Mouse (Mus musculus) right cerebral cortex, postnatal 14 days (tissue): ENCODE measurements at regions not wholly inside any gene's neighbourhood (a gene's known extent, or its start where the extent isn't known, plus 50 kb on each side); places are given as distances from the start of the nearest gene placed in this dataset.

Experiments
- DNase-seq: peaks from one replicate; pipeline ENCODE4 v3.0.0; 2022

DNA sequence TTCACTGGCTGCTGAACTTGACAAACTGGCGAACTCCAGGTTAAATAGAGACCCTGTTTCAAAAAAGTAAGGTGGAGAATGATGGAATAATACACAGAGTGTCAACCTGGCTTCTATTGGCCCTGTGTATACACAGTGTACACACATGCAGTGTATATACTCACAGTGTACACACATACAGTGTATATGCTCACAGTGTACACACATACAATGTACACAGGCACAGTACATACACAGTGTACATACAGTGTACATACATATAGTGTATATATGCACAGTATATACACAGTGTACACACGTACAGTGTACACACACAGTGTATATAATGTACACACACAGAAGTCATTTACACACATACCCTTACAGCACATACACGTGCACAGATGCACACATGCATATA is 52.4 kb upstream of the Aldh1b1 start:
- DNase-seq: no peak

DNA sequence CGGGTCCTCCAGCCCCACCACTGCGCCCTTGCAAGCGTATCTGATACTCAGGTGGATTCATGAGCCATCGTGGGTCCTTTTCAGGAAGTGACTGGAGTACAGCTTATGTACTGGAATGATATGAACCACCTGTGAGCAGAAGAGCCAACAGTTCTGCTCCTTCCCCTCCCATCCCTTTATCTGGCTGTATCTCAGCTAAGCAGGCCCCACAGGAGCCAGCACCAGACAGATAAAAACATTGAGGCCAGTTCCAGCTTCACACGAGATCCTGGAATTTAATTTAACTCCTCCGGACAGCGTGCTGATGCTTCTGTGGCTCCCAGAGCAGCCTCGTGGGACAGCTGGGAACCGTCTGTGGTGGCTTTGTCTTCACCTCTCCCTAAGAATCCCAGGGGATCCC is 53.1 kb upstream of the Aldh1b1 start:
- no peak for DNase-seq

DNA sequence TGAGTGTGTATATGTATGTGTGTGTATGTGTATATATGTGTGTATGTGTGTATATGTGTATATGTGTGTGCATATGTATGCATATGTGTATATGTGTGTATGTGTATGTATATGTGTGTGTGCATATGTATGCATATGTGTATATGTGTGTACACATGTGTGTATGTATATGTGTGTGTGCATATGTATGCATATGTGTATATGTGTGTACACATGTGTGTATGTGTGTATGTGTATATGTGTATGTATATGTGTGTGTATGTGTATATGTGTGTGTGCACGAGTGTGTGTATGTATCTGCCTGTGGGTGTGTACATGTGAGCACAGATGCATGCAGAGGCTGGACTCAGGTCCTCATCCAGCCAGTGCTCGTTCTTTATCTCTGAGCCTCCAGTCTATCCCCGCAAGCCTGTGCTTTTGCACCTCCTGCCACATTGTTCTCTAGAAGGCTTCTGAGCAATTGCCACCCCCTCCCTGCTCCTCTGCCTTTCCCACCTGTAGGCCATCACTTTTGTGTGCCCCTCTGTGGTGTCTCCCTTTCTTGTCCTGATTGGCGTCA is 53.9 kb upstream of the Aldh1b1 start:
- no peak for DNase-seq

DNA sequence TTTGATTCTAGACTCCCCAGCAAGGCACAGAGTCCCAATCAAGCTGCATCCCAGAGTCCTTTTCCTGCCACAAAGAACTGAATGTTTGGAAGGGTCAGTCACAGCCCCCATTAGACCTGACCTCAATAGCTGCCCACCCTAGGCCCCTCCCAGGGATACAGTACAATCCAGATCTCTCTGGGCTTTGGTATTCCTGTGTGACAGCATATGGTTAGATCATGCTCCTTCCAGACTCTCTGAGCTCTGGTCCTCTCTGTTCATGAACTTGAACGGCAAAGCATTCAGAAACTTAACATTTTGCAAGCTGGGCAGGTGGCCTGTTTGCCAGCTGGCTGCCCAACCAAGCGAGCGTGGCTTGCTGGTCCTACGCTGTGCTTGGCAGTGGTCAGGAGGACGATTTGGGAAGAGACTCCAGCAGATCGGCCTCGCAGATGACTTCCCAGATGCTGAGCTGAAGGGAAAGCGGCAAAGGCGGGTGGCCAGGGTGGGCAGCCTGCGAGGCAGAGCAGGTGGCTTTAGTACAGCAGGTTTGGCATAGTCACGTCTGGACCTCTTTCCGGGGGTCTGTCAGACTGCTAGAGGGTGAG is 58.0 kb upstream of the Aldh1b1 start:
- no peak for DNase-seq

DNA sequence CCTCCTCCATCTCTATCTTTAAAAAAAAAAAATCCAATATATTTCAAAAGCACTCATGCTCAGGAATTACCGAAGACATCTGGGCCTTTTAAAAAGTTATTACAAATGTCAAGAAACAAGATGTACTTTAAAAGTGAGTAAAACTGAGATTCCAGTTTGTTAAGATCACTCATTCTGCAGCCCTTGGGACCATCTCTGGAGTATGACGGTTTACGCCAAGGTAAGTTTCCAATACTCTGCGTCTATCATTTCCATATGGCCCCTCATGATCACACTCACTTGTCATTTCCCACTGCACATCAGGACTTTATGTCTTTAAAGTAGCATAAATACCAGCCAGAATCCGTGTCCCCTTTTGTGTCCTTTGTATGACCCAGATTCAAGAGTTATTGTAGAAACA is 58.5 kb upstream of the Aldh1b1 start:
- DNase-seq: no peak

DNA sequence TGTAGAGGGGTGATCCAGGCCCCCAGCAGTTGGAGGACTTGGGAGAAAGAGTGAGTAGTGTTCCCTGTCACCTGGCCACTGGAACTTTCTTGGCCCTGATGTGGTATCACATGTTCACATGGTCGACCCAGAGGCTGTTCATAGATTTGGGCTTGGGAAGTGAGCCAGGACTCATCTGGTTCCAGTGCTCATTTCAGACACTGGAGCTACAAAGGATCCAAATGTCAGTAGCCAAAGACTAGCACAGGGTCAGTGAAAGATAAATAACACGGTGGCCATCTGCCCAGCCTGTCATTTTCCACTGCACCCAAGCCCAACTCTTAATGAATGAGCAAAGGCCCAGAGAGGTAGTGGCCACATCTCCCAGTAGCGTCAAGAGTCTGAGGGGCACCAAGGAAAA is 59.1 kb upstream of the Aldh1b1 start:
- DNase-seq: no peak

DNA sequence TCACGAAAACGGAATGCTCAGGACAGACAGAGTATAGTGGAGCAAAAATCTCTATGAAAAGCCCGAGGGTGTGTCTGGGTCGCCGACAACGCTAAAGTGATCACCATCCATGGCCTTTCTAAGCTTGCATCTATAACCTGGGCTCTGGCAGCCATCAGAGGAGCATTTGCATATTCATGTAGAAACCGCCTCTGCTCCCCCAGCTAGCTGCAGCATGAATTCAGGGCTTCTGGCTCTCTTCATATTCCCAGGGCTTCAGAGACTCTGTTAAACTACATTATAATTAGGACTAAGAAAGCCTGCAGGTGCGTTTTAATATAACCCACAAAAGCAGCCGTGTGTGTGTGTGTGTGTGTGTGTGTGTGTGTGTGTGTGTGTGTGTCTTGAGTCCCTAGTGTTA is 59.7 kb upstream of the Aldh1b1 start:
- DNase-seq: no peak

DNA sequence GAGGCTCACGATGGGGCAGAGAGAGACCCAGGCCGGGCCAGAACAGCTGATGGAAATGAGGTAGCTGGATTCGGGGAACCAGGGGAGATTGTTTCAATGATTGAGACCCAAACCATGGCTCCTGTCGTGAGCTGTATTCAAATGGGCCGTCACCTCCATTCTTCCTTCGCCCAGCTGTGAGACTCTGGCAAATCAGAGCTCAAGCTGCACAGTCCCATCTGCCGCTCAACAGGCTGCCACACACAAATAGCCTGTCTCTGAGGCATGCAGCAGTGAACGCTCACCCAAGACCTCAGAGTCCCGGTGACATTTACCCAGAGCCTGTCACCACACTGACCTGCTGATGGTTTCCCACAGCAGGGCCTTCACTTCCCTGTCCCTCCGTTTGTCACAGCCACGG is 60.1 kb upstream of the Aldh1b1 start:
- DNase-seq: no peak

DNA sequence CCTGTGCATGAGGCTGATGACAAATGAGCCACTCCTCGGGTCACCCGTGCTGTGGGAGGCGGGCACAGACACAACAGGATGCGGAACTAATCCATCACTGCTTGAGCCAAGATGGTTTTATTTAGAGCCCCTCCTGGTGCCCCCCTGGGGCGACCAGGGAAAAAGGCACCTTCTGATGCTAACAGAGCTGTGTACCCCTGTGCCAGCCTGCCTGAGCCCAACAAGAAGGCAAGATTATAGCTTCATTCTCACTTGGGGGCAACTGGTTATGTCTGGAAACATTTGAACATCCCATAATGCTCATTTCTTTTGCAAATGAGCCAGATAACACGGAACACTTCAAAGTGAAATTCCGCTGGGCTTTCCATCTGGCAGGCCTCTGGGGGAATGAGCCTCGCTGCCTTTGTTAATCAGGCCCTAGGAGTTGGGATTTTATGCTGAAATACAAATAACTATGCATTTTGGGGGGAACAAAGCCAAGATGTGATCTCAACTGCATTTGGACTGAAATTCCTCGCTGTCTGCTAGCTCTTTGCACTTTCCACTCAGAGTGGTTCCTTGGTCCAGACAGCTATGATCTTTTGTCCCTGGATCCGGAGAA is 62.5 kb upstream of the Aldh1b1 start:
- no peak for DNase-seq

DNA sequence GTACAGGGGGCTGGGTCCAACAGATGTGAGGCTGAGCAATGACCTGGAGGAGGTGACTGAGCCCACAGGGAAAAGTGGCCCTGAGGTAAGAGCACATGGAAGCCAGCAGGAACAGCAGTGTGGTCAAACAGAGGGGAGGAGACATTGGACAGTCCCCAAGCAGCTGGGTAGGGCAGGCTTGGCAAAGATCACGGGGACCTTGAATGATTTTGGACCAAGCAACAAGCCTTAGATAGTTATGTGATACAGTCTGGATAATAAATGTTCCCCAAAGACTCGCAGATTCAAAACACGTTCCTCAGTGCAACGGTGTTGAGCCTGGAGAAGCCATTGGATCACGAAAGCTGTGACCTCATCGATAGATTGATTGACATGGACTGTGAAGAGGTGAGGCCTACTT is 64.8 kb upstream of the Aldh1b1 start:
- no peak for DNase-seq

DNA sequence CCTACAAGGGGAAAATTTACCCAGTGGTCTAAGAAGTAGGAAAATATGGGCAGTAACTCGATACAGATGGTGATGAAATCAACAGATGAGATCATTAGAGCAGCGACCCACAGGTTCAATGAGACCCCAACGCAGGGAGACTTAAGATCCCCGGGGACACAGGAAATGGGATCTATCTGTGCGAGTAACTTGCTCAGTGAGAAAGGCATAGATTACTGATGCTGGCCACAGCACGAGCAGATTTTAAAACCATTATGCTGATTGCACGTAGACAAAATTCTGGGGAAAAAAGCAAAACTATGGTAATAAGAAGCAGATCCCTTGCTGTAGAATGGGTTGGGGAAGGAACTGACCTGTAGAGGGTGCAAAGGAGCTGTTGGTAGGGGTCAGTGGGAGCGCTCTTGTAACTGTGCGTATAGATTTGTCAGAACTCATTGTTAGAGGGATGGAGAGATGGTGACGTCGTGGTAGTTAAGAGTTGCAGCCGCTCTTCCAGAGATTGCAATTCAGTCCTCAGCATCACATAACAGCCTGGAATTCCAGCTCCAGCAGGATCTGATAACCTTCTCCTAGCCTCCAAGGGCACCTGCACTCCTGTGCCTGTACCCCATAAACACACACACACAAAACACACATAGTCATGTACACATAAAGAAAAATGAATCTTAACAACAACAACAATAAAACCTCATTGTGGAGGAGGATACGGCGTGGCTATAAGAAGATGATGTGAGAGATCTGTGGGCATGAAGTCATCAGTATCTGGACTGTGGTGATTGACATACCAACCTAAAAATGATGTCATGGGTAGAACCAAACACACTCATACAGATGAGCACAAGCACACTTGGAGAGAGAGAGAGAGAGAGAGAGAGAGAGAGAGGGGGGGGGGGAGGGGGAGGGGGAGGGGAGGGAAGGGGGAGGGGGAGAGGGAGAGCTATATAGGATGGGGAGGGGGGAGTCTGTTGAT is 67.7 kb upstream of the Aldh1b1 start:
- DNase-seq: no peak

DNA sequence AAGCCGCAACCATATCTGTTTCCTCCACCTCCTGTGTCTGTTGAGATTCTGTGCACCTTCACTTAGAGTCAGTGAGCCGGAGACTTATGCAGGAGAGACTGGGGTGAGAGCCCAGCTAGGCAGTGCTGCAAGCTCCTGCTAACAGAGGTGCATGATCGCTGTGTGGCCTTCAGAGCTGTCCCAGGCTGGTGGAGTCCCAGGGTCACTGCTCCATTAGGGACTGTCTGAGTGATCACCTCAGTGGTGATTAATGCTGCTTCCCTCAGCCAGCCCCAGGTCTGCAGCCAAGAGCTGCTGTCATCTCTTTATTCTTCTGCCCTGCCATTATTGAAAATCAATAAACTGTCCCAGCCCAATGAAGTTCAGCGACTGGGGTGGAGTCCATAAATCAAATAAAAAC is 69.0 kb upstream of the Aldh1b1 start:
- no peak for DNase-seq

DNA sequence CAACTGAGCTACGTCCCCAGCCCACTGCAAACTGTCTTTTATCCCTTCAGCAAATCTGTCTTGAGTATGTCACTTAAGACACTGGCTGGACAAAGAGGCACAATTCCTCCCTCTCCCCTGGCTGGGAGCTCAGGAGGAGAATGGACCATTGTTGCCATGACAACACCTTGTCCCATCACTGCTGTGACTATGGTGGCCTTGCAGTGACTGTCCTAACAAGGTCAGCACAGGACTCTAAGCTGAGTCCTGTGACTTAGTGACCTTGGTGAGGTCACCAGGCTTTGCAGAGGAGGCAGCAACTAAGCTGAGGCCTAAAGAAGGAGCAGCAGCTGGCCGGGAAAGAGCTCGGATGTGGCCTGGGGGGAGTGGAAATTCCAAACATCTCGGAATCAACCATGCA is 70.0 kb upstream of the Aldh1b1 start:
- DNase-seq: no peak

DNA sequence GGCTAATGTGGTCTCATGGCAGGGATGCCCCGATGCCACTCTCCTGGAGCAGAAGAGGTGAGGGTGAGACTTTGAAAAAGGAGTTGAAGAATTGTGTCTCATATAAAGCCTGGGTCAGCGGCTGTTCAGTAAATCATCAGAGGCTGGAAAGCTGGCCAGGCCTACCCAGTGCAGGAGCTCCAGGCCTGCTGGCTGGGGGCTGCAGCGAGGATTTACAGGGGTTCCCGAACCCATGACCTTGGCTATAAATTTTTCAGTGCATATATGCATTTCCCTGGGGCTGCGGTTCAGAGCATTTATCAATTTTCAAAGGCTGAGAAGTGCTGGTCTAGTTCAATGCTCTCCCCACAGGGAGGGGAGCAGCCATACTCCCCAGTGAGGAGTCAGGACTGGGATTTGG is 70.9 kb upstream of the Aldh1b1 start:
- no peak for DNase-seq

DNA sequence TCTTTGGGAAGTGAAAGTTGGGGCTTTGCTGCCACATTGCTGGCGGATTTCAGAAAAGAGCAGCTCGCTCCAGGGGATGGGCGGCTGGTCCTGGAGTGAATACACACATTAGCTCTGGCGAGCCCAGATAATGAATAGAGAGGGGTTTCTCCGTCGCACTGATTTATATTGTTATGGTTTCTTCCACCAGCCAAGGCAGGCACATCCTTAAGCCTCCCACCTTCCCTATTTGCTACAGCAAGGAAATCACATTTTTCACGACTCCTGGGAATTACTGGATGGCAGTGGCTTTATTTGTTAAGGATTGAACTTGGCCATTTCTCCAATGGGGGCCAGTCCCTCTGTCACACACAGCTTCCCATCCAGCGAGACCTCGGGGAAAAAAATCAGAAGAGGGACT is 71.3 kb upstream of the Aldh1b1 start:
- DNase-seq: no peak

DNA sequence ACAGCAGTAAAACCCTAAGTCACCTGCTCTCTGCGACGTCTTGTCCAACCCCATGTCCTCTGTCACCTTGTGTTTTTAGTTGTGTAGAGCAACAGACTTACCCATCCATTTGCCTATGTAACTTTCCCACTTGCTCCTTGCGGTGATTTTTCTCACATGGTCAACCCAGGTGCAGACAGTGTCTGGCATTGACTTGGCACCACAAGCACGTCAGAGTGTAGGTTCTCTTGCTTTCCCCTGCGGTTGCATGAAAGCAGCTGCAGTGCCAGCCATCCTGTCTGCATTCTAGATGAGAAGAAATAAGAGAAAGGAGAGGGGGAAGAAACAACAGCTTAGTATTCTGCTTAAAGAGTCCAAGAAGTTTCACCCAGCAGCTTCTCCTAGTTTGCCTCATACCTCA is 72.0 kb upstream of the Aldh1b1 start:
- DNase-seq: no peak

DNA sequence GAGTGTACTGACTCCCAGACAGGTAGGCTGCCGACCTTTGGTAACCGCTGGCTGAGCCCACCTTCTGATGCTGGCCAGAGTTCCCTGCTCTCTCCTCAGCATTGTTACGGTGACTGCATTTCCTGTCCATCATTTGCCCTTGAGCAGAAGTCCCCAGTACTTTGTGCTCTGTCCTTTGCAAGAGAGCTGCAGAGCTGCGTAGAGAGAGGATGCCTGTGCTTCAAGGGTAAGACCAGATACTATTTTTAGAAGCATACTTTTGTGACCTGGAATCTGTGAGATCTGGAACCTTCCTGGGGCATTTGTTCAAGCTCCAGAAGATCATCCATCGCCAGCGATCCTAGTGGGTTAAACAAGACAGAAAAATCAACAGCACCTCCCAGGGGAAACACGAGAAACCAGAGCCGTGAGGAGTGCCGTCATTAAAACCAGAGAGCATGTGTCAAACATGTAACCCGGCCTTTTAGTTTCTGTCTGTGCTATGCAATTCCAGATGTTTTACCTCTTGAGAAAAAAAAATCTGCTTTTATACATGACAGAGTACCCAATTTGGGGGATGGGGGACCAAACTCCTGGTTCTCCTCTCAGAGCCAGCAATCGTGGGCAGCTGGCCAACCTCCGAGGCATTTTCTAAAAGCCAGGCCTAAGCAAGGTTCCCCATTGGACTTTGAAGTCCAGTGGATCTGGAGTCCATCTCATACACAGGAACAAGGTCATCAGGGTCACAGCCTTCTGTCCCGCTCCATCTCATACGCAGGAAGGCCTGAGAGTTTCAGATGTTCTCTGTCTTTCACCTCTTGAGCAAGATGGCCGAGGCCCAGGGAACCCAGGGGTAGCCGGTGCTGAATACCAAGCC is 73.5 kb upstream of the Aldh1b1 start:
- DNase-seq: no peak

DNA sequence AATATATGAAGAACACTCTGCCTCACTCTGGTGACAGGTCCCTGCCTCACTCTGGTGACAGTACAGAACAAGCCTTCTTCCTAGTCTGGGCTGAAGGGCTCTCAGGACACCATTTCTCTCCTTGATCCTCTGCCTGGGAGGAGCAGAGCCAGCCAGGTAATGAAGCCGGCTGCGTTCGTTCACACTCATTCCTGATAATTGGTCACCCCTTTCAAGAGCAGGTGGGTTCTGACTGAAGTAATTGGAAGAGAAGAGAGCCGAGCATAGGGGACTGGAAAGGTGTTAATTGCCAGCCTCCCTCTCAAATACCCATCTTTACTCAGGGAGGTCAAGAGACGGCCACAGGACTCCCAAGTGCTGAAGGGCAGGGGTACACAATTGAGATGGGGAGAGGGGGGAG is 78.5 kb upstream of the Aldh1b1 start:
- no peak for DNase-seq

DNA sequence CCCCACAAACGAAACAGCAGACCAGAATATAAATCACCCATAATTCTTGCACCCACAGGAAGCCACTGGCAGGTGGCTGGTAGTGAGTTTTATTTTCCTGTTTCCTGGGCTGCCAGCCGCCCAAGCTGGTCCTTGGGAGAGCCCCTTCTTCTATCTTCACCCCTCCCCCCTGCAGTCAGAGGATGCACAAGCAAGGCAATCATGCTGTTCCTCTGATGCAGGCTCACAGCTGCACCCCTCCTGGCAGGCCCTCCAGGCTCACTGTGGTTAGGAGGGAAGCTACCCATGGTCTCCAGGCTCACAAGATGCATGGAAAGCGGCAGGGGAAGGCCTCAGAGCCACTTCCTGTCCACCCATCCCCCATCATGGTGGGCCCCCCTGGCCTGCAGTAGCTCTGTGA is 79.3 kb upstream of the Aldh1b1 start:
- DNase-seq: no peak

DNA sequence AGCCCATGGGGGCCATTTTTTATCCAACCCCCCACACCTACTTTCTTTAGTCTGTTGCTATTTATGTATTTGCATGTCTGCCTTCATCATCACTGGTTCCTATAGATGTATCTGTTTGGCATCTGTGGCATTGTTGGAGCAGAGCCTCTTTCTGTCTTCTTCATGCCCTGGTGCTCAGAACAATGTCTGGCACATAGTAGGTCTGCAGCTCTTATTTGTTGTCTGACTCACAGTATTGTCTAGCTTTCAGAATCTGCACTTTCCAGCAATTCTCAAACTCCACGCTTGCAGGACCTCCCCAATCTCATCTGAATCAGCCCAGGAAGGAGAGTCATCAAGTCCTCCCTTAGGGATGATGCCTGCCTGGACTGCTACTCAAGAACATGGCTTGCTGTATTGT is 82.9 kb upstream of the Aldh1b1 start:
- DNase-seq: no peak

DNA sequence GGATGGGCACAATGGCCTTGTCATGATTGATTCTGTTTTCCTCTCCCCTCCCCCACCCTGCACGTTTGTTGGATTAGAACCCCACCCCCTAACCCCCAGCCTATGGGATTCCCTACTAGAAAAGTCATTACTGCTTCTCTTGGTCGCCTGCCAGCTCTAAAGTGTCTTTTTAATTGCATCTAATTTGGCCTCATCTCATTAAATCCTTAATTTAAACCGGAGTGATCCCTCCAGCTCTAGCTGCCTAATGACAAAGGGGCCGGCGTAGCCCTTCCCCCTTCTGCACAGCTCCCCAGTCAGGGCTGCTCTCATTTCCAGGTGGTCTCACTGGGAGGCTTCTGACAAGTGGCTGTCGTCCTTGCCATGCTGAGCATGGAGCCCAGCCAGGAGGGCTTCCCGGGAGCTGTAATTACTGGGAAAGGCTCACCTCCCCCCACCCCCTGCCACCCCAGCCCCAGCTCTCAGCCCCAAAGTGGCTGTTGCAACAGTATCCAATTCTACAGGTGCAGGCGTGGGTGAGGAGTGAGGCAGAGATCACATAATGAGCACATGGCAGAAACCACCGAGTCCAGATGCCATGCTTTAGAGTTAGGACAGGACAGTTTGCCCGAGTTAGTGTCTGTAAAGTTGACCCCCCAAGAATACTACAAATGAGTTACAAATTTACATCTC is 84.8 kb upstream of the Aldh1b1 start:
- DNase-seq: no peak

DNA sequence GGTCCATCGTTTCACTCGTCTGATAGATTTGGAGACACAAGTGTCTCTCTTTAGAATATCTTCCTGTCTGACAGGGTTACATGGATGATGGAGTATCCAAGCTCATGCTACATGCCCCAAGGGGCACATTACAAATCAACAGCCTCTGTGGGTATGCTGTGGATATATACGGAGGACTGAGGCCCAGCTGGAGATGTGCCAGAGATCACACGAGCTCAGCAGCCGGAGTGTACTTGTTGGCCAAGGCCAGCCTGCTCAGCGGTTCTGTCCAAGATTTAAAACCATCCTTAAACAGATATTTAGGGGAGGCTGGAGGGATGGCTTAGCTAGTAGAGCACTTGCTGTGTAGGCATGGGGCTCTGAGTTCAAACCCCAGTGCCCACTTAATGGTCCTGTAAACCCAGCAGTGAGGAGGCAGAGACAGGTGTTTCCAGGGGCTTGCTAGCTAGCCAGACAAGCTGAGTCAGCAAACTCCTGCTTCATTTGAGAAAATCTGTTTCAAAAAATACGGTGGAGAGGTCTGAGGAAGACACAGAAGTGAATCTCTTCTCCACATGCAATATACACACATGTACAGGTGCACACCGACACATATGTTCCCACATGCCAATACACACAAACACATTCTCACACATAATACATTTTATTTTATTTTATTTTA is 85.6 kb upstream of the Aldh1b1 start:
- no peak for DNase-seq
